Mouse (Mus musculus): Measurements from ENCODE around the gene Vmn2r105. TPM values are rescaled to one million over a fixed set of nuclear protein-coding genes. Genes with fewer than 3 reads are reported as not detected.

Gene Vmn2r105
- total RNA-seq (2021) = not detected
- long read RNA-seq, experiment 1 = 0 reads
- long read RNA-seq, experiment 2 = 0 reads

DNA sequence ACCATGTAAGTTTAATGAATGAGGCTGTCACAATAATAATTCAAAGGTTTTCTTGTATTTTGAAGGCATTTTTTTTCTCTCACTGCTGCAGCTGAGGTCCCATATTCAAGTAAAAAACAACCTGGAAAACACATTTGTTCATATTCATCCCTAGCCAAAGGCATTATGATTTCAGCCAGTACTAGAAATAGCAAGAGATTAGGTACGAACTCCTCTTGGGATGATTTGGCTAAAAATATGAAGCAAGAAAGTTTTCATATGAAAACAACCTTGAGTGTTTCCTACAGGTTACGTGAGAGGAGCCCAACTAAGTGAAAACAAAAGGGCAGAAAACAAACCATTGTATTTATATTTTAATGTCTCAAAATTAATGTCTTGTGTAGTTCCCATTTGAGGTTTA lies at the start of gene Vmn2r105:
Vmn2r105 (minus strand) TSS at position 101 of the 400 bp plus-strand sequence.
- no peak for DNase-seq
- intact Hi-C loops (cut with DNase I) = no loop called here

DNA sequence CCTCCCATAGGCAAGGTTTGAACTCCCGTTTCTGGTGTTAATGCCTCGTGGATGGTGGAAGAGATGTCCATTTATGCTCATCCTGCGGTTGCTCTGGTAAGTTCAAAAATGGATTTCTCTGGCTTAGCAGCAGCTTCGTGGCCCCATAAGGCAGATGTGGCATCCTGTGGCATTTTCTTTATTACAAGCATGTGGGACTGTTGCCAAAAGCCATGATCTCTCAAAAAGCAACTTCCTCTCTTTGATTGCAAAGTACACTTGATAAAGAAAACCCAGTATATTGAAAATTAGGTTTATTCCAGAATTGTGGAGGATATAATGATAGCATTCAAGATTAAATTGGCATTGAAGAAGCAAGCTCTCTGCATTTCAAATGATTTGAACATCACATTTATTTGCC lies 20.7 kb upstream of the Vmn2r105 start:
- no peak for DNase-seq
- intact Hi-C loops (cut with DNase I) = no loop called here

DNA sequence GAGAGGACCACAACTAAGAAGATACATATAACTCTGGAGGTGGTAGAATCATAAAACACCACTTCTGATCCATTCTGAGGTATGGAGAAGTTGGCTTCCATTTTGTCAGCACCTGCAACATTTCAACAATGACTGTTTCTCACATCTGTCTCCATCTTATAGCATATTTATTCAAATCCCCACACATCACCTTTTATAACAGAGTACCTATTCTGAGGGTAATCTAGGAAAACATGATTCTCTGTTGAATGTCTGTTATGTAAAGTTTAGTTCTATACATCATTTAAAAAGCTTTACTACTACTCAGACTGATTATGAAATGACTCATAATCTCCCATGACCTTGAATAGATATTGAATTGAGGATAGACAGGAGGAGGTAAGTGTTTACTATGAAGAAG lies 51.9 kb downstream of the Vmn2r105 start, which contains the start of gene Fpr-rs6:
Fpr-rs6 (minus strand) TSS at position 101 of the 400 bp plus-strand sequence.
- DNase-seq = no peak

More for the DNA sequence above, 51.9 kb downstream of the Vmn2r105 start, which contains the start of gene Fpr-rs6:
- intact Hi-C loops (cut with DNase I) = no loop called here

Other genes starting within 250 kb of the Vmn2r105 start
- not detected for gene Vmn2r104, start 186.7 kb downstream of the Vmn2r105 start, total RNA-seq (2021)
- not detected for gene Fpr-rs7, start 120.8 kb downstream of the Vmn2r105 start, total RNA-seq (2021)
- not detected for gene Fpr-rs6, start 52.0 kb downstream of the Vmn2r105 start, total RNA-seq (2021)
- gene Vmn2r106, start 50.5 kb upstream of the Vmn2r105 start, total RNA-seq (2021) = not detected
- gene Vmn2r107, start 110.2 kb upstream of the Vmn2r105 start, total RNA-seq (2021) = not detected
- gene Vmn1r224, start 179.1 kb upstream of the Vmn2r105 start, total RNA-seq (2021) = not detected
- not detected for gene Vmn2r108, start 246.3 kb upstream of the Vmn2r105 start, total RNA-seq (2021)

Data from heart, postnatal 14 days (tissue).